Mouse (Mus musculus): ENCODE data around the gene Ccdc87.
"Not testable (repeated sequence)": the region's sequence is repeated elsewhere in the genome, so short reads cannot be mapped to it uniquely, and the experiment has no call there.

The Ccdc87 gene

GRCm38 (mm10) chr19:4840848-4841247, 1.7 kb downstream of the Ccdc87 start:
- DNase-seq = no peak

DNA sequence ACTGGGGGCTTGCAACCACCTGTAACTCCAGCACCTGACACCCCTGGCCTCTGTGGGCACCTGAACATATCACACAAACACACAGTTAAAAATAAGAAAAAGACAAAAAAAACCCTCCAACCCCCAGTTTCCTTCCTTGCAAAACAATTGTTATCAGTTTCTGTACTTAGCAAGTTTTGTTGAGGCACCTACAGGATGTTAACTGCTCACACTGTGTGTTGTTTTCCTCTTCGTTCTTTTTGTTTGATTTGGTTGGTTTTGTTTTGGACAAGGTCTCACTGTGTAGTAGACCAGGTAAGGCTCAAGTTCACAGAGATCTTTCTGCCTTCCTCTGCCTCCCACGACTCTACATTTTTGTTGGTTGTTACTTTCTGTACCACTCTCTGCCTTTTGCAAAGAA, 3.4 kb downstream of the Ccdc87 start:
- no peak for DNase-seq

DNA sequence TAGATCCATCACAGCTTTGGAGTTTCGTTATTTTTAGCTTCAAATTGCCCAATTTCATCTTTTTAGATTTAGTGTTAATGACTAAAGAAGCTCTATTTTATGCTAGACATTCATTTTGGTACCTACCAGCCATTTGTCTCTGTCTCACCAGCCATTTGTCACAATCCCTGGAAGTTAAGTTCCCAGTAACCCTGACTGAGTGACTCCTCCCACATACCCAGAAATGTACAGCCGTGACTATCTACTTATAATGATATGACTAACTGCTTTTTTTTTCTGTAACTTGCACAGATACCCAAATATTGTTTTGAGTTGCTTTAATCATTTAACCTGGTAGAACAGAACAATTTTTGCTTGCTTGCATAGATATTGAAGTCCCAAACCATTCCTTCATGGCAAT, 6.7 kb downstream of the Ccdc87 start:
- DNase-seq = no peak

GRCm38 (mm10) chr19:4847490-4847889, 8.3 kb downstream of the Ccdc87 start:
- peak; percentile 37 for DNase-seq

GRCm38 (mm10) chr19:4849800-4850199, 10.6 kb downstream of the Ccdc87 start:
- DNase-seq = no peak

GRCm38 (mm10) chr19:4850281-4850680, 11.1 kb downstream of the Ccdc87 start:
- no peak for DNase-seq

DNA sequence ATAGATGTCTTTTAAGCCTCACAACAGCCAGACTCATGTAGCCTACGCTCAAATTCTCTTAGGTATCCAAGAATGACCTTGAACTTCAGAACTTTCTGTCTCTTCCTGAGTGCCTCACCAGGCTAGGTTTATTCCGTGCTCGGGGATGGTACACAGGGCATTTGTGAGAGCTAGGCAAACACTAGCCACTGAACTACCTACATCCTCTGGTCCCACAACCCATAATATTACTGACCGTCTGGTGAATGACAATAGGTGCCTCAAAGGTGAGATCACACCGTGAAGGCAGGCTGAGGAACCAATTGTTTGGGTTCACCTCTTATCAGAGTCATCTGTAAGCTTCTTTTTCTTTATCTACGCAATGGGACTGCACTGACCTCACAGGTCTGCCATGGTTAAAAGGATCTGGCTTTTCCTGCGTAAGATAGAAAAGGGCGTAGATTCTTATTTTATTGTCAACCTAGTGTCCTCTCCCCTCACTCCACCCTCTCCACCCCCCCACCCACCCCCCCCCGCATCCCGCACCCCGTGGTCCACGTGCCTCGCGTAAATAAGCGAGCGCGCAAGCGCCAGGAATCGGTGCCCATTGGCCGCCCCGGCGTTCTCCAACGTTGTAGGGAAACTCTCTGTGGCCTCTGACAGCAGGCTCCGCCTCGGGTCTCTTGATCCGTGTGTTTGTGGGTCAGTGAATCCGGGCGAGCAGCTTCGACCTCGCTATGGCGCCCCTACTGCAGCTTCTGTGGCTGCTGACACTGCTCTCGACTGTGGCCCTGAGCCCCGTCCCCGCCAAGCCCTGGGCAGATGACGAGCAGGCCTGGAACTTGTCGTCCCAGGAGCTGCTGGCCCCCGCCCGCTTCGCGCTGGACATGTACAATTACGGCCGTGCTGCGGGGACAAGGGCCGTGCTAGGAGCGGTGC, 15.6 kb downstream of the Ccdc87 start, which contains the start of gene Ctsf:
TSS of gene Ctsf (plus strand) at position 579 of the 918 bp plus-strand sequence.
- DNase-seq = peak; percentile 91

GRCm38 (mm10) chr19:4855470-4855820, 16.3 kb downstream of the Ccdc87 start:
- DNase-seq = no peak

GRCm38 (mm10) chr19:4855951-4856350, 16.8 kb downstream of the Ccdc87 start:
- no peak for DNase-seq

DNA sequence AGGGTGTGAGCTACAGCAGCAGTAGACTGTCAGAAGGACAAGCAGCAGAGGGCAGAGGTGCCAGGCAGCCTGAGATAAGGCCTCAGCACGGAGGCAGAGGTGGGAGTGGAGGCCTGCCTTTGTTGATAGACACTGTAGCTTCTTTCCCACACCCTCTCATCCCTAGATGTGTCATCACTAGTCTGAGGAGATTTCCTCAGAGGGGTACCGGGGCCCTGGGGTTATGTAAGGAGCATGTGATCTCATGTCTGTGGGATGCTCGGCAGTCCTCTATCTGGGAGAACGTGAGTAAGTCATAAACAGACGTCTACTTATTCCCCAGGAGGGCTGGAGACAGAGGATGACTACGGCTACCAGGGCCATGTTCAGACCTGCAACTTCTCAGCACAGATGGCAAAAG, 19.9 kb downstream of the Ccdc87 start:
- no peak for DNase-seq

DNA sequence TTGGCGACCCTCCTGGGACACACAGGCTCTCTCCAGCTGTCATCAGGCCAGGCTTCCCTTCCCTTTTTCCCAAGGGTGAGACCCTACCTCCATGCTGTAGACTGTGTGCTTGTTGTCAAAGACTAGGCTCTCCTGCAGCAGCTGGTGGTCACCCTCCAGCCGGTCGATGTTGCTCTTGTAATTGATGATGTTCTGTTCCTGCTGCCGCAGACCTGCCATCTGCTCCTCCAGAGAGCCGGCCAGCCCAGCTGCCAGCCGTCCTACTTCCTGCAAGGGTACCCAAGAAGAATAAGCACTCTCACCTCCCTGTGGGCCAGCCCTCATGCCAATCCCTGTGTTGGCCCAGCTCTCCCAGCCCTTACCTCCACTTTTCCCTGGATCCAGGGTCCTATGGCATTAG, 23.9 kb downstream of the Ccdc87 start:
- DNase-seq = no peak

- peak; percentile 23 for DNase-seq
These were observed 26.0 kb downstream of the Ccdc87 start for GRCm38 (mm10) chr19:4865147-4865546.

DNA sequence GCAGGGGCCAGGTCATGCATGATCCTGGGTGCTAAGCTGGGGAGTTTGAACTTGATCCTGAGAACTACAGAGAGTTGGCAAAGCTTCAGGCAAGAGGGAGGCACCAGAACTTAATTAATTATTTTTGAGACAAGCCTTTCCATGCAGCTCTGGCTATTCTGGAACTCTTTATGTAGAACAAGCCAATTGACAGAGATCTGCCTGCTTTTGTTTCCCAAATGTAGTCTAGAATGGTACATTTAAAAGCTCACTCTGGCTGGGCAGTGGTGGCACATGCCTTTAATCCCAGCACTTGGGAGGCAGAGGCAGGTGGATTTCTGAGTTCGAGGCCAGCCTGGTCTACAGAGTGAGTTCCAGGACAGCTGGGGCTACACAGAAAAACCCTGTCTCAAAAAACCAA, 35.4 kb downstream of the Ccdc87 start:
- not testable (repeated sequence) for DNase-seq

GRCm38 (mm10) chr19:4876241-4876640, 37.1 kb downstream of the Ccdc87 start:
- no peak for DNase-seq

DNA sequence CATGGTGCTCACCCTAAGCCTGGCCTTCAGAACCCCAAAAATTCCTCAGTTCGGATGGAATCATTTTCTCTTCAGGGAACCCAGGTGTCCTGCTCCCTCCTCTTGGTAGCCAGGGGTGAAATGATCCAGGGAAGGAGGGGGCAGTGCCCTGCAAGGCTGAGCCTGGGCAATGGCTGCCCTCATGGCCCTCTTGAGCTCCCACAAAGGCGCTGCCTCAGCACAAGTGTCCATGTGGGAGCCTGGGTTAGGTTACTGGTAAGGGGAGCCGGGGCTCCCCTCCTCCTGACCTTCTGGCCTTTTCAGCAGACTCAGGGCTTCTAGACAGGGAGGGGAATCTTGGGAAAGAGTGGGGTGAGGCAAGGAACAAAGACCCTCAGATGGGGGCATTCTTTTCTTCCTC, 37.6 kb downstream of the Ccdc87 start:
- no peak for DNase-seq

DNA sequence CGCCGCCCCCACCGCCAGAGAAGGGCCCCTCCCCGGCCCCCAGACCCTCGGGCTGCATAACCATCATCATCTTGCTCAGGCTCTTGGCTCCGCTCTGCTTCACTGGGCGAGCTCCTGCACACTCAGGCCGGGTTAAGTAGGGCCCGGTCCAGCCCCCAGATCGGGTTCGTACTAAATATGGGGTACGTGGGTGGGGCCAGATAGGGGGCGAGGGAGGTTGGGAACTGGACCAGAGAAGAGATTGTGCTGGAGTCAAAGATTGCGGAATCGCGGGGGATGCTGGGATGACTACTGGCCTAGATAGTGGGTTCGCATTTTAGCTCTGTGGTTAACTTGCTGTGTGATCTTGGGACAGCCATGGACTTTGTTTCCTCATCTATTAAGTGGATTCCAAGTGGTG, 38.6 kb downstream of the Ccdc87 start, which contains the start of gene Actn3:
TSS of gene Actn3 (minus strand) at position 125 of the 400 bp plus-strand sequence.
- DNase-seq = peak; percentile 10

- peak; percentile 96 for DNase-seq
These were observed 39.5 kb downstream of the Ccdc87 start, which contains the start of gene Zdhhc24 for GRCm38 (mm10) chr19:4878405-4879323. Gene Zdhhc24, plus strand, starts transcription at chr19:4878668.

DNA sequence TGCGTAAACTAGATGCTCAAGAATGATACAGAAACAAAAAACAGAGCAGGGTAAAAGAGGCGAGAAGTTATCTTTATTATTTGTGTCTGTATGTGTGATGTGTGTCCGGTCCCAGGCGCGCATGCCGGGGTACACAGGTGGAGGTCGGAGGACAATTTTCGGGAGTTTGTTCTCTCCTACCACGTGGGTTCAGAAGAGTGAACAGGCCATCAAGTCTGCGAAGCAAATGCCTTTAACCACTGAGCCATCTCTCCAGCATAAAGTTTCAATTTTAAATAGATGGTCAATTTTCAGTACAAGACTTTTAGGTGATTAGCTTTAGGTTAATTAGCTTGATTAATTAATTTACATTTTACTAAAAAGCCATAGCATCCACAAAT, 40.1 kb downstream of the Ccdc87 start:
- no peak for DNase-seq

GRCm38 (mm10) chr19:4883961-4884360, 44.8 kb downstream of the Ccdc87 start:
- no peak for DNase-seq

- no peak for DNase-seq
These were observed 50.6 kb downstream of the Ccdc87 start for GRCm38 (mm10) chr19:4889791-4890190.

DNA sequence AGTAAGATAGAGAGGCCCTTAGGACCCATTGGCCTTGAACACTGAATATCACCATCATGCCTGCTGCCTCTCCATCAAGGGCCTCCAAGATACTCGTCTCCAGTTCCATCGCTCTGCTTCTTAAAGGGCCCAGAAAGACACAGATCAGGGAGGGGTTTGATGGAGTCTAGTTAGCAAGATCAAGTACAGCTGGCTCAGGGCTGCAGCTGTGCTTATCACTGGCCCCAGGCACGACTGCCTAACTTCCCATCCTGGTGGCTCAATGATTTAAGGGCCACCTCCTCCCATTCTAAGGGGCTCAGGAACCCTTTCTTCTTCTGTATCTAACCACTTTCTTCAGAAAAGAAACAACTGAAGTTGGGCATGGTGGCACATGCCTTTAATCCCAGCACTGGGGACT, 52.6 kb downstream of the Ccdc87 start:
- DNase-seq = no peak

Measured in kidney, adult 18-20 months (tissue).